Mouse (Mus musculus) ES-CJ7 (cell line): Measurements from ENCODE around the gene Podnl1.
A peak's percentile ranks its signal among the peaks of the same experiment; 100 is the strongest.

Experiments used
- DNase-seq: peaks from one replicate; pipeline ENCODE4 v3.0.0; 2011; ENCODE audit warnings: low read depth, low spot score

The Podnl1 gene

GRCm38 (mm10) chr8:84127202-84127901 lies 1.6 kb downstream of the Podnl1 start:
- DNase-seq: peak; percentile 45

- DNase-seq: peak; percentile 41
These were observed 2.5 kb downstream of the Podnl1 start for GRCm38 (mm10) chr8:84128277-84128676.

GRCm38 (mm10) chr8:84130806-84131205 lies 5.0 kb downstream of the Podnl1 start:
- DNase-seq: peak; percentile 64

- no peak for DNase-seq
These were observed 6.4 kb downstream of the Podnl1 start for GRCm38 (mm10) chr8:84132225-84132624.

- DNase-seq: peak; percentile 57
These were observed 12.1 kb downstream of the Podnl1 start for GRCm38 (mm10) chr8:84137848-84138247.

- DNase-seq: no peak
These were observed 15.0 kb downstream of the Podnl1 start for GRCm38 (mm10) chr8:84140838-84141237.

- no peak for DNase-seq
These were observed 19.0 kb downstream of the Podnl1 start for GRCm38 (mm10) chr8:84144636-84145245.

- DNase-seq: peak; percentile 30
These were observed 21.6 kb downstream of the Podnl1 start for GRCm38 (mm10) chr8:84147324-84147766.

GRCm38 (mm10) chr8:84147769-84148530 lies 22.2 kb downstream of the Podnl1 start, which contains the start of the genes Cc2d1a and 4930432K21Rik:
Gene Cc2d1a (minus strand): TSS chr8:84147936.
Gene 4930432K21Rik (plus strand): TSS chr8:84148025.
- peak; percentile 100 for DNase-seq

- DNase-seq: no peak
These were observed 22.7 kb downstream of the Podnl1 start for GRCm38 (mm10) chr8:84148531-84148850.

GRCm38 (mm10) chr8:84149181-84149580 lies 23.4 kb downstream of the Podnl1 start:
- peak; percentile 64 for DNase-seq

- no peak for DNase-seq
These were observed 31.8 kb downstream of the Podnl1 start for GRCm38 (mm10) chr8:84157620-84158019.

- DNase-seq: no peak
These were observed 41.9 kb downstream of the Podnl1 start for GRCm38 (mm10) chr8:84167696-84168095.

- no peak for DNase-seq
These were observed 44.3 kb downstream of the Podnl1 start for GRCm38 (mm10) chr8:84170096-84170495.

- no peak for DNase-seq
These were observed 48.1 kb downstream of the Podnl1 start for GRCm38 (mm10) chr8:84173861-84174260.

GRCm38 (mm10) chr8:84176560-84176959 lies 50.8 kb downstream of the Podnl1 start:
- DNase-seq: no peak

GRCm38 (mm10) chr8:84177405-84177804 lies 51.6 kb downstream of the Podnl1 start:
- DNase-seq: peak; percentile 77

GRCm38 (mm10) chr8:84178592-84178991 lies 52.8 kb downstream of the Podnl1 start:
- peak; percentile 61 for DNase-seq

- DNase-seq: no peak
These were observed 54.2 kb downstream of the Podnl1 start for GRCm38 (mm10) chr8:84179946-84180345.

- DNase-seq: peak; percentile 98
These were observed 54.9 kb downstream of the Podnl1 start for GRCm38 (mm10) chr8:84180530-84181190.
